Mouse (Mus musculus) gastrocnemius, postnatal 14 days (tissue): ENCODE data around the gene Gm9508. TPM values are rescaled to one million over a fixed set of nuclear protein-coding genes. Genes with fewer than 3 reads are reported as not detected.

Source experiments
- DNase-seq: peaks from one replicate; pipeline ENCODE4 v3.0.0; 2021; ENCODE audit warnings: mixed read lengths
- intact Hi-C: fragments of 180-260 bp; cut with DNase I; formaldehyde crosslinking; loops from one replicate; pipeline ENCODE4 v1.15.1; 2025; ENCODE audit warnings: low total_unique reads
- total RNA-seq, 2 experiments: library from RNA; stranded (reverse); gene quantifications; 2 replicates each; pipeline ENCODE4 v1.2.3; 2021

Gm9508 gene
- total RNA-seq, 2 experiments from 2014 or later: not detected

GRCm38 (mm10) chr10:77673765-77674164, 23.3 kb downstream of the Gm9508 start:
- DNase-seq: no peak
- intact Hi-C loops: no loop called here

- intact Hi-C loops: no loop called here
- DNase-seq: no peak
These were observed 25.5 kb downstream of the Gm9508 start for GRCm38 (mm10) chr10:77671519-77671918.

- intact Hi-C loops: no loop called here
- no peak for DNase-seq
These were observed 26.3 kb downstream of the Gm9508 start for GRCm38 (mm10) chr10:77670710-77671109.

GRCm38 (mm10) chr10:77667402-77667801, 29.6 kb downstream of the Gm9508 start:
- intact Hi-C loops: no loop called here
- no peak for DNase-seq

- no peak for DNase-seq
- intact Hi-C loops: no loop called here
These were observed 30.7 kb downstream of the Gm9508 start for GRCm38 (mm10) chr10:77666342-77666741.

- intact Hi-C loops: no loop called here
- no peak for DNase-seq
These were observed 32.9 kb downstream of the Gm9508 start for GRCm38 (mm10) chr10:77663949-77664665.

- intact Hi-C loops: no loop called here
- no peak for DNase-seq
These were observed 38.6 kb downstream of the Gm9508 start for GRCm38 (mm10) chr10:77658286-77658994.

GRCm38 (mm10) chr10:77652046-77652445, 45.0 kb downstream of the Gm9508 start:
- DNase-seq: no peak
- intact Hi-C loops: no loop called here

- intact Hi-C loops: no loop called here
- no peak for DNase-seq
These were observed 49.1 kb downstream of the Gm9508 start for GRCm38 (mm10) chr10:77647901-77648300.

- intact Hi-C loops: no loop called here
- no peak for DNase-seq
These were observed 49.6 kb downstream of the Gm9508 start for GRCm38 (mm10) chr10:77647461-77647860.

Other genes with a start within 250 kb of the Gm9508 start
- 10 to 100 TPM in 1 of 2 experiments, 1 to 10 TPM in 1; 7.9 to 10.0 TPM for gene Fam207a, start 181.4 kb downstream of the Gm9508 start, total RNA-seq
- gene Itgb2, start 167.0 kb downstream of the Gm9508 start, total RNA-seq: 1 to 10 TPM; 1.8 to 2.1 TPM
- gene Pttg1ip, start 115.5 kb downstream of the Gm9508 start, total RNA-seq: 10 to 100 TPM; 47.4 to 51.8 TPM
- gene Sumo3, start 91.1 kb downstream of the Gm9508 start, total RNA-seq: 10 to 100 TPM; 41.9 to 46.5 TPM
- gene Gm49325, start 91.0 kb downstream of the Gm9508 start, total RNA-seq: 10 to 100 TPM in 1 of 2 experiments, 1 to 10 TPM in 1; 5.8 to 10.3 TPM
- 10 to 100 TPM; 79.8 to 84.4 TPM for gene Ube2g2, start 75.0 kb downstream of the Gm9508 start, total RNA-seq
- gene Tspear, start 10.7 kb downstream of the Gm9508 start, total RNA-seq: not detected
- not detected for gene Gm19402, start 6.5 kb downstream of the Gm9508 start, total RNA-seq
- gene Gm10272, start 9.4 kb upstream of the Gm9508 start, total RNA-seq: not detected
- not detected for gene Gm10024, start 14.2 kb upstream of the Gm9508 start, total RNA-seq
- not detected for gene Gm10142, start 18.6 kb upstream of the Gm9508 start, total RNA-seq
- not detected for gene Krtap12-1, start 23.4 kb upstream of the Gm9508 start, total RNA-seq
- not detected for gene Gm10100, start 29.3 kb upstream of the Gm9508 start, total RNA-seq
- not detected for gene Gm18596, start 45.4 kb upstream of the Gm9508 start, total RNA-seq
- gene Gm9736, start 54.1 kb upstream of the Gm9508 start, total RNA-seq: not detected
- gene Gm3233, start 62.4 kb upstream of the Gm9508 start, total RNA-seq: not detected
- not detected for gene Gm3238, start 74.1 kb upstream of the Gm9508 start, total RNA-seq
- not detected for gene Gm7138, start 79.7 kb upstream of the Gm9508 start, total RNA-seq
- gene Gm3250, start 85.3 kb upstream of the Gm9508 start, total RNA-seq: not detected
- gene Gm7137, start 91.0 kb upstream of the Gm9508 start, total RNA-seq: not detected
- gene Gm9639, start 97.8 kb upstream of the Gm9508 start, total RNA-seq: not detected
- gene Gm19668, start 101.9 kb upstream of the Gm9508 start, total RNA-seq: not detected
- gene Gm9507, start 114.6 kb upstream of the Gm9508 start, total RNA-seq: not detected
- gene Gm2696, start 117.4 kb upstream of the Gm9508 start, total RNA-seq: not detected
- not detected for gene Krtap10-4, start 129.9 kb upstream of the Gm9508 start, total RNA-seq
- gene Krtap10-10, start 138.7 kb upstream of the Gm9508 start, total RNA-seq: not detected
- not detected for gene Gm36176, start 149.6 kb upstream of the Gm9508 start, total RNA-seq
- gene Gm10318, start 155.6 kb upstream of the Gm9508 start, total RNA-seq: not detected
- gene Gm3285, start 164.7 kb upstream of the Gm9508 start, total RNA-seq: not detected
- gene Lrrc3, start 205.3 kb upstream of the Gm9508 start, total RNA-seq: under 1 TPM; 0.33 to 0.41 TPM